Mouse (Mus musculus) heart, embryonic 14.5 days (tissue): ENCODE measurements at regions not wholly inside any gene's neighbourhood (a gene's known extent, or its start where the extent isn't known, plus 50 kb on each side); places are given as distances from the start of the nearest gene placed in this dataset.
A peak's percentile ranks its signal among the peaks of the same experiment; 100 is the strongest.

Experiments used
- ATAC-seq: fragments of 200-750 bp; cut with Nextera tagmentation; 2 replicates; pipeline ENCODE4 v1.8.0; 2017; ENCODE audit warnings: low read depth, moderate TSS enrichment; ENCODE audit not compliant: insufficient number of reproducible peaks, insufficient read depth, low FRiP score
- H3K27ac ChIP-seq, 2 experiments: fragments of 200-500 bp in 1 of 2; fragments of 300-500 bp in 1 of 2; sonication (generic) in 1 of 2; replicated peaks in 1 of 2; 2 replicates each; pipeline ENCODE4 v1.5.1; 2012 to 2014; ENCODE audit warnings: low read depth in 2 of 2, low read length in 2 of 2, control low read depth in 1 of 2, mild to moderate bottlenecking in 1 of 2, mixed read lengths in 1 of 2; ENCODE audit not compliant: control insufficient read depth in 1 of 2, insufficient read depth in 1 of 2
- H3K27me3 ChIP-seq: fragments of 300-500 bp; sonication (generic); 2 replicates; pipeline ENCODE4 v1.6.1; 2014; ENCODE audit warnings: mild to moderate bottlenecking, low read length, control low read depth; ENCODE audit not compliant: control insufficient read depth, insufficient read depth
- H3K36me3 ChIP-seq: fragments of 300-500 bp; sonication (generic); 2 replicates; pipeline ENCODE4 v1.6.1; 2014; ENCODE audit warnings: mild to moderate bottlenecking, control low read depth, low read length, mixed read lengths; ENCODE audit not compliant: control insufficient read depth, insufficient read depth
- H3K4me1 ChIP-seq, 2 experiments: fragments of 200-500 bp in 1 of 2; fragments of 300-500 bp in 1 of 2; sonication (generic) in 1 of 2; 2 replicates each; pipeline ENCODE4 v1.6.1; 2012 to 2014; ENCODE audit warnings: low read length in 2 of 2, control low read depth in 1 of 2, mixed read lengths in 1 of 2; ENCODE audit not compliant: control insufficient read depth in 2 of 2, insufficient read depth in 2 of 2
- H3K4me2 ChIP-seq: fragments of 300-500 bp; sonication (generic); 2 replicates; pipeline ENCODE4 v1.6.1; 2014; ENCODE audit warnings: mild to moderate bottlenecking, low read length
- H3K4me3 ChIP-seq, 2 experiments: fragments of 200-500 bp in 1 of 2; fragments of 300-500 bp in 1 of 2; sonication (generic) in 1 of 2; 2 replicates each; pipeline ENCODE4 v1.5.1; 2012 to 2014; ENCODE audit warnings: low read length in 2 of 2, mild to moderate bottlenecking in 2 of 2, control low read depth in 1 of 2, low read depth in 1 of 2, moderate library complexity in 1 of 2; ENCODE audit not compliant: control insufficient read depth in 1 of 2, insufficient read depth in 1 of 2
- H3K9ac ChIP-seq: fragments of 300-500 bp; sonication (generic); 2 replicates; pipeline ENCODE4 v1.6.1; 2014; ENCODE audit warnings: mild to moderate bottlenecking, low read length
- H3K9me3 ChIP-seq: fragments of 300-500 bp; sonication (generic); 2 replicates; pipeline ENCODE4 v1.6.1; 2016; ENCODE audit warnings: low read length, control low read depth; ENCODE audit not compliant: control insufficient read depth
- WGBS: fragments of 180-500 bp; shearing (Covaris S2); extraction: QIAGEN DNeasy Blood & Tissue Kit; methylation state at CpG from one replicate; pipeline ENCODE4 v1.1.7; 2014; 5-methylcytosine and 5-hydroxymethylcytosine counted together

DNA sequence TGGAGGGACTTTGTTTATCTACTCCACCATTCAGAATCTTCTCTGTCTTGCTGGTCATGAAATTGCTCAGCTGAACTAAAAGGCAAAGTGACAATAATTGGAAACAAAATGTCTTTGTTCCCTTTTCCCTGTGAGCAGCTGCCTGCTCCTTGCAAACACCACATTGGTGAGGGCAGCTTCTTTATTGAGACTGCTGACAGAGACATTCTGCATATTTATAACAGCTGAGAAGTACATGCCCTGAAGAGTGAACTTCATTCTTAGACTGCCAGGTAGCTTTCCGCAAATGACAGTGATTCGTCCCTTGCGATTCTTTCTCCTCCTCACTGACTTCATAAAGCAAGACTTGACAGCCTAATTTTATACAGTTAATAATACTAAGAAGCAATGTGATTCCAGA, 237.0 kb downstream of the Cps1 start:
- Histone ChIP-seq H3K27ac (no peak overlapping the region), H3K9ac (no peak overlapping the region), H3K4me2 (no peak overlapping the region), H3K4me1 (no peaks in the 10 kb centered on the region), H3K36me3 (no peaks in the 10 kb centered on the region), H3K4me3 (no peak overlapping the region), H3K9me3 (no peaks in the 10 kb centered on the region), H3K27me3 (no peaks in the 10 kb centered on the region)
- WGBS = 94% methylated on average over 3 of the region's 3 CpGs
- no peak for ATAC-seq

DNA sequence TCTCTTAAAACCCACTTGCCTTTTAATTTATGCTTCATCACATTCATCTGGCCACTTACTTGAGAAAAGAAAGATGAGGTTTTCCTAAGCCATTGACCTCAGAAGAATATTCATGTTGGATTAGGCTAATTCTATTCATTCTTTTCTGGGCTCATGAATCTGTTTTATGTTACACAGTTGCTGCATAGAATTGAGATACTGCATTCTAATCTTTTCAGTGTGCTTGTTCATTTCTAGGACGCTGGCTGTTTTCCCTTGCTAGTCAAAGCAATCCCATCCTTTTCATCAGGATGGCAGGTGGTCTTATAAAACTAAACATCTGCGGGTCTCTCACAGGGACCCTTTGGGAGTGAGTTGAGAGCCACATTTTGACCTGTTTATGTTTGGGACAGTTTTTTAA, 243.2 kb downstream of the Cps1 start:
- no peak overlapping the region for H3K4me3 ChIP-seq
- no peaks in the 10 kb centered on the region for H3K36me3 ChIP-seq
- no peak overlapping the region for H3K4me2 ChIP-seq
- no peaks in the 10 kb centered on the region for H3K27me3 ChIP-seq
- H3K4me1 ChIP-seq = no peaks in the 10 kb centered on the region
- no peak overlapping the region for H3K27ac ChIP-seq
- ATAC-seq = no peak
- no peak overlapping the region for H3K9ac ChIP-seq
- WGBS = 44% methylated on average over 2 of the region's 2 CpGs
- H3K9me3 ChIP-seq = no peaks in the 10 kb centered on the region

DNA sequence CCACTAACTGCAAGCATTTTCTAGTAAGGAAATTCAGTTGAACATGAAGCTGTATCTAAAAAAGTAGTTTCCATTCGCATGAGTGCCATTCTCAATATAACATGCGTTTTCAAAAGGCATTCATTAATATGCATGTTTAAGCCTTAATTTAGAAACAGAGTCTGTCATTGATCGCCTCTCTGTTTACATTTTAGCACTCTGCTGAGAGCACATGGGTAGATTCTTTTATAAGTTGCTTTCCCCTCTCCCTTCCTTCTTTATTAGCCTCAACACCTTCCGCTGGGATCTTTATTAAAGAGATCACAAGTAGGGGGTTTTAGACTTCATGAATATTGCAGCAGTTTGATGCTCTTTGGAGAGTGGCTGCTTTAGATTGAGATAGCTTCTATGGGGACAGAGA, 243.7 kb downstream of the Cps1 start:
- WGBS = 66% methylated on average over 4 of the region's 4 CpGs
- Histone ChIP-seq H3K9me3 (no peaks in the 10 kb centered on the region), H3K27ac (no peak overlapping the region), H3K9ac (no peak overlapping the region), H3K27me3 (no peaks in the 10 kb centered on the region), H3K4me1 (no peaks in the 10 kb centered on the region), H3K4me2 (no peak overlapping the region), H3K36me3 (no peaks in the 10 kb centered on the region), H3K4me3 (no peak overlapping the region)
- ATAC-seq = no peak

GRCm38 (mm10) chr1:67382366-67382765, 259.5 kb downstream of the Cps1 start:
- H3K27ac ChIP-seq = no peak overlapping the region
- ATAC-seq = no peak
- H3K4me1 ChIP-seq = no peaks in the 10 kb centered on the region
- WGBS = 75% methylated on average over 1 of the region's 1 CpGs
- no peaks in the 10 kb centered on the region for H3K9me3 ChIP-seq
- no peak overlapping the region for H3K9ac ChIP-seq
- no peaks in the 10 kb centered on the region for H3K36me3 ChIP-seq
- H3K4me2 ChIP-seq = no peak overlapping the region
- no peaks in the 10 kb centered on the region for H3K27me3 ChIP-seq
- no peak overlapping the region for H3K4me3 ChIP-seq

DNA sequence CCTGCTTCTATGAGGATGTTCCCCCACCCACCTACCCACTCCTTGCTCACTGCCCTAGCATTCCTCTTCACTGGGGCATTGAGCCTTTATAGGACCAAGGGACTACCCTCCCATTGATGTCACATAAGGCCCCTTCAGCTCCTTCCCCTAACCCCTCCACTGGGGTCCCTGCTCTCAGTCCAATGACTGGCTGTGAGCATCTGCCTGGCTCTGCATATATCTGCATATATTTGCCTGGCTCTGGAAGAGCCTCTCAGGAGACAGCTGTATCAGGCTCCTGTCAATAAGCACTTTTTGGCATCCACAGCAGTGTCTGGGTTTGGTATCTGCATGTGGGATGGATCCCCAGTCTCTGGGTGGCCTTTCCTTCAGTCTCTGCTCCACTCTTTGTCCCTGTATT, 262.6 kb downstream of the Cps1 start:
- H3K27ac ChIP-seq = no peak overlapping the region
- no peak overlapping the region for H3K4me2 ChIP-seq
- ATAC-seq = no peak
- no peaks in the 10 kb centered on the region for H3K4me1 ChIP-seq
- no peaks in the 10 kb centered on the region for H3K27me3 ChIP-seq
- no peak overlapping the region for H3K9ac ChIP-seq
- H3K36me3 ChIP-seq = no peaks in the 10 kb centered on the region
- no peaks in the 10 kb centered on the region for H3K9me3 ChIP-seq
- H3K4me3 ChIP-seq = no peak overlapping the region

DNA sequence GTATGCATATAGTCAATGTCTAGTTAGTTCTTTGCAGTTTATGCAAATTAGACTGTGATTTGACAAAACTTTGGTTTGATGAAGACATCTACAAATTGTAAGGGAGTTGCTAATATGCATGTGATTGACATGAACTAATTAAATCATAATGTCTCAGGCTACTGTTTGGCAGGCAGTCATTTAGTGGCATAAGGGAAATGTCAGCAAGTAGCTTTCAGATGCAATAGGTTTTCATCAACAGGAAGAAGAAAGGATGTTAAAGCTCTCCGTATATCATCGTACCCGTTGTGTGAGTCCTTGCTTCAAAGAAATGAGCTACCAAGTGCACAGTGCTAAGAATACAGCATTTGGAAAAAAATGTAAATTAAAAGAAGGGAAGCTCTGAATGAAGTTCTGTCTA, 264.1 kb downstream of the Cps1 start:
- Histone ChIP-seq H3K27ac (no peak overlapping the region), H3K36me3 (no peaks in the 10 kb centered on the region), H3K9ac (no peak overlapping the region), H3K27me3 (no peaks in the 10 kb centered on the region), H3K4me2 (no peak overlapping the region), H3K4me1 (no peaks in the 10 kb centered on the region), H3K9me3 (no peaks in the 10 kb centered on the region), H3K4me3 (no peak overlapping the region)
- ATAC-seq = no peak
- WGBS = 79% methylated on average over 3 of the region's 3 CpGs

DNA sequence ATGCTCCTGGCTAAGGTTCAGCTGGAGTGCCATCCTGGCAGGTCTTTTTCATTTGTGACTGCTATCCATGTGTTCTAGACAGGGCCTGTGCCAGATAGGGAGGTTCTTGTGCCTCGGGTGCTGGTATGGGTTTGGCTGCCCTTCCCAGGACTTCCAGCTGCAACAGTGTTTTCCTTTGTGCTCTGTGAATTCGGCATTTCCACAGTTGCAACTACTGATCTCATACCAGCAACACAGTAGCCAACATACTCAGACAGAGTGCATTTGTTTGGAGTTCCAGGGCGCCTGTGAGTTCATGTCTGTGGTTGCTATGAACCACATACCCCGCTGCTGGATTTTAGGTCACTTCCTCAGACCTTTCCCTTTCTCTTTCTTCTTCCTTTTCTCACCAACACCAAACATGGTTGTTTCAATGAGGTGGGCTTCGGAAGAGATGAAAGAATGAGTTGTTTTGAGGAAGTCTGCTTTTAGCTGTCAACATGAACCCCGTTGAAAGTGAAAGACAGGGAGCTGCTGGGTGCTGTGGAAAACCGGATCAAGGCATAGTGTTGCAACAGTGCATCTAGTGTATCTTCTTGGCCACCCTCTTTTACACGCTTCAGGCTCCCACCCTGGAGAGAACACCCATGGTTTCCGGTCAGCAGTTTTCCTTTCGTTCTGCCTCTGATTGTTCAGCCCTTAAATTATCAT, 275.1 kb downstream of the Cps1 start:
- H3K4me1 ChIP-seq = no peaks in the 10 kb centered on the region
- no peak overlapping the region for H3K9ac ChIP-seq
- no peaks in the 10 kb centered on the region for H3K9me3 ChIP-seq
- no peak for ATAC-seq
- no peak overlapping the region for H3K4me3 ChIP-seq
- H3K27ac ChIP-seq = peak overlapping the region in 1 of 2 experiments; percentile 56; a peak in 2 of 4 replicates
- no peaks in the 10 kb centered on the region for H3K36me3 ChIP-seq
- no peaks in the 10 kb centered on the region for H3K27me3 ChIP-seq
- WGBS = 67% methylated on average over 10 of the region's 10 CpGs
- no peak overlapping the region for H3K4me2 ChIP-seq

GRCm38 (mm10) chr1:67409531-67409930, 286.7 kb downstream of the Cps1 start:
- H3K4me3 ChIP-seq = no peak overlapping the region
- H3K4me2 ChIP-seq = no peak overlapping the region
- no peak overlapping the region for H3K27ac ChIP-seq
- no peaks in the 10 kb centered on the region for H3K9me3 ChIP-seq
- no peaks in the 10 kb centered on the region for H3K27me3 ChIP-seq
- H3K36me3 ChIP-seq = no peaks in the 10 kb centered on the region
- WGBS = 71% methylated on average over 6 of the region's 6 CpGs
- no peak overlapping the region for H3K9ac ChIP-seq
- no peak for ATAC-seq
- no peaks in the 10 kb centered on the region for H3K4me1 ChIP-seq
